Mouse (Mus musculus): Measurements from ENCODE around the gene Sh3kbp1. TPM values are rescaled to one million over a fixed set of nuclear protein-coding genes. Genes with fewer than 3 reads are reported as not detected.
A peak's percentile ranks its signal among the peaks of the same experiment; 100 is the strongest.

The Sh3kbp1 gene
- total and polyA plus RNA-seq, 3 experiments, result 18.6 to 37.7 TPM; not detected in 1

GRCm38 (mm10) chrX:159757854-159758540, 130.9 kb downstream of the Sh3kbp1 start (continued):
- TF ChIP-seq POLR2AphosphoS5 (IDR thresholded peaks at IDR 0.05; ENCODE audit: borderline replicate concordance, low read depth, low read length), result no peak
- no peak for TF ChIP-seq MAX (IDR thresholded peaks at IDR 0.05; ENCODE audit: low read length)
- TF ChIP-seq CHD1 (IDR thresholded peaks at IDR 0.05; ENCODE audit: low read depth, low read length), result no peak

- H3K9ac ChIP-seq (ENCODE audit: control insufficient read depth, low read depth, low read length, poor library complexity, severe bottlenecking), result no peak overlapping the region
- no peaks in the 10 kb centered on the region for H3K79me2 ChIP-seq (ENCODE audit: control insufficient read depth, insufficient read depth, low read length, poor library complexity)
- H3K9me3 ChIP-seq (replicated peaks; ENCODE audit: insufficient read depth, low read length), result no peaks in the 10 kb centered on the region
- no peaks in the 10 kb centered on the region for H3K27me3 ChIP-seq (ENCODE audit: control insufficient read depth in 1 of 2, insufficient read depth in 2 of 2, low read length in 2 of 2)
- DNase-seq (ENCODE audit: low read depth, low spot score), result peak; percentile 21
- no peak overlapping the region for H3K4me3 ChIP-seq (ENCODE audit: control insufficient read depth in 1 of 2, insufficient read depth in 1 of 2, low read depth in 2 of 2, low read length in 2 of 2)
- H3K36me3 ChIP-seq (ENCODE audit: control insufficient read depth in 1 of 2, insufficient read depth in 2 of 2, low read length in 2 of 2), result peaks cover 0 to 32% of the 10 kb centered on the region in 2 experiments; a peak in 2 of 4 replicates
- peak overlapping the region; percentile 49 for H3K27ac ChIP-seq (ENCODE audit: control insufficient read depth, low read depth, low read length)
- peaks cover 18 to 22% of the 10 kb centered on the region in 2 experiments for H3K4me1 ChIP-seq (ENCODE audit: control insufficient read depth in 1 of 2, insufficient read depth in 2 of 2, low read length in 2 of 2)
- TF ChIP-seq SIN3A (IDR thresholded peaks at IDR 0.05; ENCODE audit: low read length), result 0 out of 2 replicates have a peak, but pooled peaks have one; percentile 25
- TF ChIP-seq BHLHE40 (IDR thresholded peaks at IDR 0.05; ENCODE audit: borderline replicate concordance, low read depth, low read length), result no peak
- no peak for TF ChIP-seq USF1 (IDR thresholded peaks at IDR 0.05; ENCODE audit: low read depth, low read length)
- peak; percentile 71 to 83; a peak in 3 of 4 replicates for TF ChIP-seq EP300 (IDR thresholded peaks at IDR 0.05; ENCODE audit: low read depth in 1 of 2, low read length in 2 of 2)
- TF ChIP-seq CHD1 (IDR thresholded peaks at IDR 0.05; ENCODE audit: low read depth, low read length), result no peak
- no peak for TF ChIP-seq TAL1 (IDR thresholded peaks at IDR 0.05; ENCODE audit: low read length)
- TF ChIP-seq ZC3H11A (IDR thresholded peaks at IDR 0.05; ENCODE audit: low read depth, low read length), result no peak
- TF ChIP-seq MAFK (IDR thresholded peaks at IDR 0.05; ENCODE audit: borderline replicate concordance, low read depth, low read length), result no peak
- TF ChIP-seq ZNF384 (IDR thresholded peaks at IDR 0.05; ENCODE audit: low read depth, low read length), result no peak
- TF ChIP-seq KAT2A (conservative IDR thresholded peaks at IDR 0.05; ENCODE audit: low read depth, low read length), result no peak
- no peak for TF ChIP-seq MYB (IDR thresholded peaks at IDR 0.05; ENCODE audit: low read depth, low read length)
- TF ChIP-seq SMC3 (IDR thresholded peaks at IDR 0.05; ENCODE audit: low read depth, low read length), result no peak
- no peak for TF ChIP-seq POLR2AphosphoS2 (IDR thresholded peaks at IDR 0.05; ENCODE audit: low read length)
- no peak for TF ChIP-seq TBP (IDR thresholded peaks at IDR 0.05; ENCODE audit: low read depth, low read length)
- TF ChIP-seq USF2 (IDR thresholded peaks at IDR 0.05; ENCODE audit: borderline replicate concordance in 1 of 2, insufficient read depth in 1 of 2, low read depth in 1 of 2, low read length in 2 of 2), result no peak
- TF ChIP-seq ZMIZ1 (IDR thresholded peaks at IDR 0.05; ENCODE audit: low read depth, low read length), result no peak
- peak; percentile 84 for TF ChIP-seq GATA1 (IDR thresholded peaks at IDR 0.05; ENCODE audit: low read depth, low read length)
- no peak for TF ChIP-seq E2F4 (IDR thresholded peaks at IDR 0.05; ENCODE audit: borderline replicate concordance, low read depth, low read length)
- TF ChIP-seq UBTF (IDR thresholded peaks at IDR 0.05; ENCODE audit: borderline replicate concordance, insufficient read depth, low read depth, low read length), result no peak
- no peak for TF ChIP-seq HCFC1 (IDR thresholded peaks at IDR 0.05; ENCODE audit: low read depth, low read length)
- no peak for TF ChIP-seq JUND (IDR thresholded peaks at IDR 0.05; ENCODE audit: low read depth, low read length)
- TF ChIP-seq POLR2AphosphoS5 (IDR thresholded peaks at IDR 0.05; ENCODE audit: borderline replicate concordance, low read depth, low read length), result no peak
- no peak for TF ChIP-seq MYC (IDR thresholded peaks at IDR 0.05; ENCODE audit: low read depth, low read length)
- TF ChIP-seq NRF1 (IDR thresholded peaks at IDR 0.05; ENCODE audit: insufficient read depth, low read depth, low read length, poor library complexity, severe bottlenecking), result no peak
- peak; percentile 91 for TF ChIP-seq MEF2A (IDR thresholded peaks at IDR 0.05; ENCODE audit: extremely low read depth, insufficient replicate concordance, low read depth, low read length, poor library complexity, severe bottlenecking)
- TF ChIP-seq MXI1 (IDR thresholded peaks at IDR 0.05; ENCODE audit: low read depth, low read length), result no peak
- no peak for TF ChIP-seq ELF1 (IDR thresholded peaks at IDR 0.05; ENCODE audit: low read depth, low read length)
- no peak for TF ChIP-seq POLR2A (IDR thresholded peaks at IDR 0.05; ENCODE audit: control insufficient read depth in 1 of 2, insufficient read depth in 1 of 2, low read depth in 1 of 2, low read length in 2 of 2, poor library complexity in 1 of 2)
- TF ChIP-seq ETS1 (IDR thresholded peaks at IDR 0.05; ENCODE audit: low read depth, low read length), result peak; percentile 79
- TF ChIP-seq MAX (IDR thresholded peaks at IDR 0.05; ENCODE audit: low read length), result no peak
- no peak for TF ChIP-seq CHD2 (IDR thresholded peaks at IDR 0.05; ENCODE audit: low read length)
- no peak for TF ChIP-seq TCF12 (IDR thresholded peaks at IDR 0.05; ENCODE audit: low read depth, low read length)
- TF ChIP-seq RCOR1 (IDR thresholded peaks at IDR 0.05; ENCODE audit: low read depth, low read length), result peak; percentile 50; the same call in 1 of the 2 replicates
- TF ChIP-seq ZKSCAN1 (IDR thresholded peaks at IDR 0.05; ENCODE audit: low read depth, low read length), result no peak
These were observed 136.7 kb downstream of the Sh3kbp1 start for GRCm38 (mm10) chrX:159763801-159764200.
